Mouse (Mus musculus) lung, adult 2 months (tissue): ENCODE data around the gene Itga9.

Experiments
- CTCF ChIP-seq: fragments of 200-500 bp; IDR thresholded peaks from 2 replicates; pipeline ENCODE4 v1.5.1; 2011; ENCODE audit warnings: mild to moderate bottlenecking, low read length, control low read depth; ENCODE audit not compliant: insufficient read depth
- POLR2A ChIP-seq: fragments of 200-500 bp; IDR thresholded peaks from 2 replicates; pipeline ENCODE4 v1.6.1; 2011; ENCODE audit warnings: low read depth, mild to moderate bottlenecking, control low read depth, low read length, borderline replicate concordance; ENCODE audit errors: extremely low read depth

DNA sequence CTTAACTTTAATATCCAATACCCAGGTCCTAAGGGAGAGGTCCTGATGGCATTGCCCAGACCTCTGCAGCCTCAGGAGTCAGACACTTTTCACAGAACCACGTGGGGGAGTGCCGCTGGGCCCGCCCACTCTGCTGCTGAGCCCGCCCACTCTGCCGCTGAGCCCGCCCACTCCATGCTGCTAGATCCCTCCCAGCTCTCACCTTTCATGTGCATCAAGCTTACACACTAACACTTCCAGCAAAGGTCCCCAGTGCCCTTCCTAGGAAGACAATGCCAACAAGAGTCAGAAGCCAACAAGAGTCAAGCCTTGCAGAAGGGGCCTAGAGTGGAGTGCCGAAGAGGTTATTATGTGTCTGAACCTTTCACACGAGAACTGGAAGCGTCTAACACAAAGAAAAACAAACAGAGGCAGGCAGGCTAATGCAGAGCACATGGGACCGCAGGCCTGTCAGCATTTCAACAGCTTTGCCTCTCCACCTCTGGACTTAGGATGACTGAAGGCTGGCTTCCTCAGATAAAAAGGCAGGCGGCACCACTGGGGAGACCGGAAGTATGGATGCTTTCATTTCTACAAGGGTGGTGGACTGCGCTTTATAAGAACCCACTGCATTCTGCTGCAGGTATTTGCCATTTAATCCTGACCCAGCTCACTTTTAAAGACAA is 13.8 kb upstream of the Itga9 start:
- TF ChIP-seq POLR2A (no peak), CTCF (no peak)
